Mouse (Mus musculus) heart, embryonic 15.5 days (tissue): ENCODE measurements around the gene Olfr959. TPM values are rescaled to one million over a fixed set of nuclear protein-coding genes. Genes with fewer than 3 reads are reported as not detected.
A peak's percentile ranks its signal among the peaks of the same experiment; 100 is the strongest.

Source experiments
- ATAC-seq: fragments of 200-750 bp; cut with Nextera tagmentation; replicated peaks from 2 replicates; pipeline ENCODE4 v1.8.0; 2017; ENCODE audit warnings: low read depth, moderate TSS enrichment; ENCODE audit not compliant: insufficient number of reproducible peaks, insufficient read depth, low FRiP score
- H3K27ac ChIP-seq: fragments of 300-500 bp; sonication (generic); 2 replicates; pipeline ENCODE4 v1.5.1; 2015; ENCODE audit warnings: mild to moderate bottlenecking, inconsistent platforms
- H3K27me3 ChIP-seq: fragments of 300-500 bp; sonication (generic); 2 replicates; pipeline ENCODE4 v1.6.1; 2015; ENCODE audit warnings: inconsistent platforms
- H3K36me3 ChIP-seq: fragments of 300-500 bp; sonication (generic); 2 replicates; pipeline ENCODE4 v1.6.1; 2015; ENCODE audit warnings: mild to moderate bottlenecking, inconsistent platforms
- H3K4me1 ChIP-seq: fragments of 300-500 bp; sonication (generic); replicated peaks from 2 replicates; pipeline ENCODE4 v1.6.1; 2015; ENCODE audit warnings: inconsistent platforms
- H3K4me2 ChIP-seq: fragments of 300-500 bp; sonication (generic); 2 replicates; pipeline ENCODE4 v1.6.1; 2015; ENCODE audit warnings: inconsistent platforms, mild to moderate bottlenecking, moderate library complexity
- H3K4me3 ChIP-seq: fragments of 300-500 bp; sonication (generic); 2 replicates; pipeline ENCODE4 v1.5.1; 2015; ENCODE audit warnings: mild to moderate bottlenecking, inconsistent platforms
- H3K9ac ChIP-seq: fragments of 300-500 bp; sonication (generic); 2 replicates; pipeline ENCODE4 v1.6.1; 2015; ENCODE audit warnings: mild to moderate bottlenecking, inconsistent platforms
- H3K9me3 ChIP-seq: fragments of 300-500 bp; sonication (generic); replicated peaks from 2 replicates; pipeline ENCODE4 v1.6.1; 2016; ENCODE audit warnings: inconsistent platforms
- WGBS: fragments of 180-500 bp; shearing (Covaris S2); methylation state at CpG from one replicate; pipeline ENCODE4 v1.1.7; 2015; ENCODE audit warnings: mixed read lengths; 5-methylcytosine and 5-hydroxymethylcytosine counted together
- polyA plus RNA-seq: library from polyadenylated mRNA; unstranded; fragments of >200 nt; fragmentation: Nextera tagmentation; extraction: Ambion mirVana; gene quantifications from 2 replicates; pipeline ENCODE4 v1.2.1, GENCODE M21; 2015

The Olfr959 gene
- not detected in 2 replicates for polyA plus RNA-seq

- H3K27me3 ChIP-seq = no peaks in the 10 kb centered on the region
- 67% methylated on average over 3 of the region's 3 CpGs for WGBS
- H3K4me1 ChIP-seq = no peaks in the 10 kb centered on the region
- H3K9me3 ChIP-seq = no peaks in the 10 kb centered on the region
- H3K9ac ChIP-seq = no peak within 1 kb of the TSS
- no peak within 1 kb of the TSS for H3K27ac ChIP-seq
- H3K4me2 ChIP-seq = no peak within 1 kb of the TSS
- no peaks in the 10 kb centered on the region for H3K36me3 ChIP-seq
- ATAC-seq = no peak
- no peak within 1 kb of the TSS for H3K4me3 ChIP-seq
These were observed at the start of gene Olfr959 for GRCm38 (mm10) chr9:39575469-39575868. Gene Olfr959, minus strand, starts transcription at chr9:39575569.

DNA sequence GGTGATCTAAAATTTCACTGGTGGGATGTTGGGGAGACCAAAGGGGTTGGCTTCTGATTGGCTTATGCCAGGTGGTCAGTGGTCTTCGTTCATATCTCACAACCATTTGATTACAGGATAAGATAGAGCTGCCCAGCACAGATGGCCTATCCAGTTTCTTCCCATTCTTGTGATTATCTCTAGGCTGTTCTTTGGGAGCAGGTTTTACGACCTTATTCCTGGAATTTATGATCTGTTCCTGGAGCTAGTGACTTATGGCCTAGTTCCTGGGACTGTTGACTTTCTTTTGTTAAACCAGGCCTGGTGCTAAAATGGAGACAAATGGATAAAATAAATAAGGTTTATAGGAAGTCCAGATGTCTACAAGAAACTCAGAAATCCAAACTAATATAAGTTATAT, 49.3 kb upstream of the Olfr959 start:
- WGBS = 49% methylated on average over 2 of the region's 2 CpGs
- no peak for ATAC-seq
- H3K4me2 ChIP-seq = no peak overlapping the region
- no peaks in the 10 kb centered on the region for H3K9me3 ChIP-seq
- H3K4me3 ChIP-seq = no peak overlapping the region
- no peaks in the 10 kb centered on the region for H3K27me3 ChIP-seq
- H3K9ac ChIP-seq = no peak overlapping the region
- no peaks in the 10 kb centered on the region for H3K36me3 ChIP-seq
- no peaks in the 10 kb centered on the region for H3K4me1 ChIP-seq
- no peak overlapping the region for H3K27ac ChIP-seq

DNA sequence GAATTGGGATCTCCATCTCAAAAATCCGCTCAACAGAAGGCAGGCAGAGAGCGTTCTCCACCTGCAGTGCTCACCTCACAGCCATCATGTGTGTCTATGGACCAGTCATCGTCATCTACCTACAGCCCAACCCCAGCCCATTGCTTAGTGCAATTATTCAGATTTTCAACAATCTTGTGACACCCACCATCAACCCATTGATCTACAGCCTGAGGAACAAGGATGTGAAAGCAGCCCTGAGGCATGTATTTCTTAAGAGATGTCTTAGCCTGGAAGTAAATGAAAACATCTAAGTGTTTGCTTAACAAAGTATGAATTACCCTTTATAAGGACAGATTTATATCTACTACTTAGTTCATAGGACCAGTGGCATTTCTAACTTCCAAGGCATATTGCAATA, 48.4 kb upstream of the Olfr959 start:
- H3K27ac ChIP-seq = no peak overlapping the region
- no peaks in the 10 kb centered on the region for H3K4me1 ChIP-seq
- no peaks in the 10 kb centered on the region for H3K27me3 ChIP-seq
- H3K4me2 ChIP-seq = no peak overlapping the region
- no peaks in the 10 kb centered on the region for H3K9me3 ChIP-seq
- WGBS = 84% methylated on average over 3 of the region's 3 CpGs
- no peak overlapping the region for H3K4me3 ChIP-seq
- no peaks in the 10 kb centered on the region for H3K36me3 ChIP-seq
- ATAC-seq = no peak
- H3K9ac ChIP-seq = no peak overlapping the region

DNA sequence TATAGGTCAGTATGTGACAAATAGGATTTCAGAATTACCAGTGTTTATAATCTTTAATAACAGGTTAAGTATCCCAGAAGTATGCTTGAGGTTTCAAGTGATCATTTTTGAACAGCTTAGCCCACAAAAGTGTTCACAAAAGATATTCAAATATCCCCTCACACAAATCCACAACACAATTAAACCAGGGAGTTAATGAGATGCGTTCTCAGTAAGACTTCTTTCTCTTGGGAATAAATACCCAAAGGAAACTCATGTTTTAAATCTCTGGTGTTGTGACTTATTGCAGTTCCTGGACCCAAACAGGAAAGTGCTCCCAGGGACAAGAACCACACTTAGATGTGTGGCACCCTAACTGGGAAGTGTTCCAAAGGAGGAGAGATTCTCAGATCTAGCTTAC, 45.7 kb upstream of the Olfr959 start, which contains the start of gene Olfr960:
TSS of gene Olfr960 (plus strand) at position 301 of the 400 bp plus-strand sequence.
- no peak within 1 kb of the TSS for H3K27ac ChIP-seq
- no peaks in the 10 kb centered on the region for H3K36me3 ChIP-seq
- H3K27me3 ChIP-seq = no peaks in the 10 kb centered on the region
- no peaks in the 10 kb centered on the region for H3K9me3 ChIP-seq
- H3K4me1 ChIP-seq = no peaks in the 10 kb centered on the region
- H3K4me2 ChIP-seq = no peak within 1 kb of the TSS
- ATAC-seq = no peak
- no peak within 1 kb of the TSS for H3K4me3 ChIP-seq
- WGBS = 60% methylated on average over 1 of the region's 1 CpGs
- H3K9ac ChIP-seq = no peak within 1 kb of the TSS

DNA sequence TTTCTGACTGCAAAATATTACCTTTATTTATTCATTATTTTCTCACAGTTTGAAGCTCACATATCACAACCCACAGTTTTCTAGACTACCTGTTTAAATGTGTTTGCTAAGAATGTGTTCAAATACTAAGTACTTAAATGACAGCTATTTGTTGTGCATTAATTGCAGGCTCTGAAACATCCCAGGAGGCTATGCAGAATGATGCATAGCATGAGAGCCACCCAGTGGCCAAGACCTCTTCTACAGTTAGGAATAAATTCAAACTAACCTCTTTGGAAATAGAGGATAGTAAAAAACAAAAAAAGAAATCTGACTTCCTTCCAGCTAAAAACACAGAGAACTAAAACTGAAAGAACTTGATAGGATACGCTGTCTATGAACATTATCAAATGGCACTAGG, 36.6 kb upstream of the Olfr959 start:
- Histone ChIP-seq H3K4me1 (no peaks in the 10 kb centered on the region), H3K36me3 (no peaks in the 10 kb centered on the region), H3K4me2 (no peak overlapping the region), H3K9me3 (no peaks in the 10 kb centered on the region), H3K27me3 (no peaks in the 10 kb centered on the region), H3K4me3 (no peak overlapping the region), H3K9ac (no peak overlapping the region), H3K27ac (no peak overlapping the region)
- 36% methylated on average over 1 of the region's 1 CpGs for WGBS
- ATAC-seq = no peak

GRCm38 (mm10) chr9:39610355-39610754, 35.0 kb upstream of the Olfr959 start, which contains the start of gene Olfr148:
Gene Olfr148, plus strand, starts transcription at chr9:39610655.
- H3K36me3 ChIP-seq = no peaks in the 10 kb centered on the region
- 66% methylated on average over 3 of the region's 3 CpGs for WGBS
- no peak within 1 kb of the TSS for H3K4me2 ChIP-seq
- no peak within 1 kb of the TSS for H3K4me3 ChIP-seq
- H3K27me3 ChIP-seq = no peaks in the 10 kb centered on the region
- H3K9me3 ChIP-seq = no peaks in the 10 kb centered on the region
- no peaks in the 10 kb centered on the region for H3K4me1 ChIP-seq
- no peak within 1 kb of the TSS for H3K9ac ChIP-seq
- no peak for ATAC-seq
- no peak within 1 kb of the TSS for H3K27ac ChIP-seq

- ATAC-seq = no peak
- Histone ChIP-seq H3K27ac (no peak overlapping the region), H3K9me3 (no peaks in the 10 kb centered on the region), H3K27me3 (no peaks in the 10 kb centered on the region), H3K4me2 (no peak overlapping the region), H3K4me3 (no peak overlapping the region), H3K9ac (no peak overlapping the region), H3K4me1 (peaks cover 3% of the 10 kb centered on the region; the same call in 1 of the 2 replicates), H3K36me3 (no peaks in the 10 kb centered on the region)
These were observed 33.1 kb upstream of the Olfr959 start for GRCm38 (mm10) chr9:39608497-39608896.

DNA sequence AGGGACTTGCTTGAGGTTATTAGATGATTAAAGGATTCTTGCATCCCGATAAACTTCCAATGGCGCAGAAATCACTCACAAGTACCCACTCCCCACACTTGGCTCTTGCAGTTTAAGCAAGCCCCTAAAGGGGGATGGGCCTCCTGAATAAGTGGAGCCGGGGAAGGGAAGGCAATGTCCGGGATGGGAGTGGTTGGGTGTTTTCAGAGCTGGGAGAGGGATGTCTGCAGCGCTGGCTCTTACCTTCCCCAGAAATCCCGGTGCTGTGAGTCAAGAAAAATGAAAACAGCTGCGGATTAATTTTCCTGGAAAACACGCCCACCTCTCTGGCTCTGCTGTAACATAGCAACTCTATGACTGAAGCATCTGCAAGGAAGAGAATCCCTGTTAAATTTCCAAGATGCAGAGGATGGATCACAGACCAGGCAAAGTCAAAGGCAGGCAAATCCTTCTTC, 28.7 kb upstream of the Olfr959 start, which contains the start of gene AW551984:
TSS of gene AW551984 (minus strand) at position 405 of the 455 bp plus-strand sequence.
- peak within 1 kb of the TSS; percentile 70 for H3K4me2 ChIP-seq
- 2% methylated on average over 8 of the region's 8 CpGs for WGBS
- H3K4me1 ChIP-seq = peaks cover 3% of the 10 kb centered on the region; the same call in 1 of the 2 replicates
- 0 out of 2 replicates have a peak within 1 kb of the TSS, but pooled peaks have one; percentile 9 for H3K27ac ChIP-seq
- H3K9ac ChIP-seq = peak within 1 kb of the TSS; percentile 36
- H3K9me3 ChIP-seq = no peaks in the 10 kb centered on the region
- no peaks in the 10 kb centered on the region for H3K27me3 ChIP-seq
- peak within 1 kb of the TSS; percentile 53 for H3K4me3 ChIP-seq
- no peaks in the 10 kb centered on the region for H3K36me3 ChIP-seq
- ATAC-seq = no peak

DNA sequence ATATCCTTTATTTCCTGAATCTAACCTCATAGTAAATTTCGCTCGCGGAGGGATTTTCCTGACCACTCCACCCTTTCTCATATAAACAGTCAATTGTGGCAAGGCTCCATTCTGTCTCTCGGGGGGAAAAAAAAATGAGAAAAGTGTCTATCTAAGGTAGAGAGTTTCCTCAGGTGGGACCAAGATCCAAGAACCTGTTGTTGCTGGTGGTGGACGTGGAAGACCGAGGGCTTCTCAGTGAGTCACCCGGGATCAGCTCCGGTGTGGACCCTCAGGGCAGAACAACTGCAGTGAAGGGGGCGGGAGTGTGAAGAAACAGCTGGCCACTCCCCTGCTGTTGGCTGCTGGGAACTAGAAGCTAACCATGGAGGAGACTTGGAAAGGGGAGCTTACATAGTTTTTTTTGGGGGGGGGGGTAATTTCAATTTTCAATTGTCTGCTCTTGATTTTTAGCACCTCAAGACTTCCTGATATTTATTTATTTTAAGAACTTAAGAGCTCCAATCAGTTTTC, 28.0 kb upstream of the Olfr959 start:
- peak overlapping the region; percentile 9; the same call in 1 of the 2 replicates for H3K27ac ChIP-seq
- ATAC-seq = no peak
- H3K36me3 ChIP-seq = no peaks in the 10 kb centered on the region
- H3K4me1 ChIP-seq = peaks cover 3% of the 10 kb centered on the region; the same call in 1 of the 2 replicates
- 3% methylated on average over 9 of the region's 9 CpGs for WGBS
- no peaks in the 10 kb centered on the region for H3K9me3 ChIP-seq
- no peaks in the 10 kb centered on the region for H3K27me3 ChIP-seq
- peak overlapping the region; percentile 70 for H3K4me2 ChIP-seq
- H3K4me3 ChIP-seq = peak overlapping the region; percentile 53
- peak overlapping the region; percentile 36 for H3K9ac ChIP-seq

GRCm38 (mm10) chr9:39602536-39603332, 27.4 kb upstream of the Olfr959 start:
- Histone ChIP-seq H3K4me2 (peak overlapping the region; percentile 70), H3K4me3 (peak overlapping the region; percentile 53), H3K9ac (peak overlapping the region; percentile 36; the same call in 1 of the 2 replicates), H3K9me3 (no peaks in the 10 kb centered on the region), H3K27me3 (no peaks in the 10 kb centered on the region), H3K4me1 (peaks cover 3% of the 10 kb centered on the region; the same call in 1 of the 2 replicates), H3K36me3 (no peaks in the 10 kb centered on the region), H3K27ac (peak overlapping the region; percentile 9; the same call in 1 of the 2 replicates)
- 1% methylated on average over 19 of the region's 19 CpGs for WGBS
- ATAC-seq = no peak

DNA sequence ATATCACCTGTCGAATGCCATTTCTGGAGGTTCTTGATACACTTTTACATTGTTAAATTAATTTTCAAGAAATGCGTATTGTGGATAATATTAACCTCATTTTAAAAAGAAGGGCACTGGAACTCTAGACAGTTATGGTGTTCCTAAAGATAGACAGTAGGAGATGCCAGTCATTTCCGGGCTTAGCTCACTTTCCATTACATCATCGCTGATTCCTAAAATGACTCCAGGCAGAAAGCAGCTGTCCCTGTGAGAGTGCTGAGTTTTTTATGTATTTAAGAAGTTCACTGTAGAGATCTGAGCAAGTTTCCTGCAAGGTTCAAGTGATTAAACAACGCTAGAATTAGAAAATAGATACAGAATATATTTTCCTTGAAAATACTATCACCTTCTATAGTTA, 1.7 kb upstream of the Olfr959 start:
- Histone ChIP-seq H3K27ac (no peak overlapping the region), H3K4me3 (no peak overlapping the region), H3K4me1 (no peaks in the 10 kb centered on the region), H3K9me3 (no peaks in the 10 kb centered on the region), H3K4me2 (no peak overlapping the region), H3K9ac (no peak overlapping the region), H3K36me3 (no peaks in the 10 kb centered on the region), H3K27me3 (no peaks in the 10 kb centered on the region)
- ATAC-seq = no peak
- 51% methylated on average over 5 of the region's 5 CpGs for WGBS
